Mouse (Mus musculus) liver, adult 2 months (tissue): ENCODE results near the gene Dgkb.

ENCODE experiments used
- CTCF ChIP-seq: fragments of 200-500 bp; IDR thresholded peaks from 2 replicates; pipeline ENCODE4 v1.5.1; 2011; ENCODE audit warnings: low read depth, low read length, control low read depth
- POLR2A ChIP-seq: fragments of 200-500 bp; IDR thresholded peaks from 2 replicates; pipeline ENCODE4 v1.6.1; 2011; ENCODE audit warnings: low read length, control low read depth; ENCODE audit not compliant: insufficient read depth; ENCODE audit errors: extremely low read depth

DNA sequence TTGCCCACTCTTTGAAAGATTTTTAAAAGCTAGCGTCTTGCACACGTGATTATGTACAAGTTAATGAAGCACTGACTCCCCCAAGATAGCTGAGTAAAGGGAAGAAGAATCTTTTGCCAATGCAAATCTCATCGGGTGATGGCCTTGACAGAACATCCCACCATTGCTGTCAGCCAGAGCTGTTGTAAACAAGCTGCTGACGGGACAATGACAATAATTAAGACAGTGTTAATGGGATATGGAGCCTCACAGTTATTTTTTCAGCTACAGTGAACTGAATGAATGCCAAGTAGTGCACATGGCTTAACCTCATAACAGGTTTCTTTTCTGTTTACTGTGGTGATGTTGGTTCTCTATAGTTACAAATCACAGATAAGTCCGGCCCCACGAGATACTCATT is 568.4 kb downstream of the Dgkb start:
- TF ChIP-seq POLR2A (no peak), CTCF (no peak)
